8 mouse cellular contexts compared by ENCODE assay signal in genomic region chr9:21435777-21436635, GRCm38 (mm10). TPM values are rescaled to one million over a fixed set of nuclear protein-coding genes. Genes with fewer than 3 reads are reported as not detected.
DNase-seq lines count a peak whose midpoint lies in the region; ATAC-seq lines count a peak whose summit lies in the region.
"Had no signal": no experiment of that assay in that cellular context is flagged by ENCODE, and none has a peak within 500 bp of the region (broad histone marks: within the 10 kb centered on the region; RNA-seq: fewer than 3 reads in every experiment).

No protein-coding gene starts in this region.

- WGBS in limb, embryonic 15.5 days = 78% methylated on average over 7 of the region's 7 CpGs
- WGBS in limb, embryonic 10.5 days = 92% methylated on average over 7 of the region's 7 CpGs

- no peaks in the 10 kb centered on the region for H3K9me3 ChIP-seq in limb, embryonic 15.5 days
- H3K9me3 ChIP-seq in limb, embryonic 10.5 days (replicated peaks) = no peaks in the 10 kb centered on the region
- H3K9me3 ChIP-seq: forebrain, embryonic 12.5 days had no signal

- H3K27me3 ChIP-seq in limb, embryonic 15.5 days = no peaks in the 10 kb centered on the region
- no peaks in the 10 kb centered on the region for H3K27me3 ChIP-seq in limb, embryonic 10.5 days (ENCODE audit: low read depth, poor library complexity, severe bottlenecking)
- H3K27me3 ChIP-seq: forebrain, embryonic 12.5 days had no signal

- H3K27ac ChIP-seq in limb, embryonic 15.5 days = peak overlapping the region; percentile 47; the same call in 1 of the 2 replicates
- no peak overlapping the region for H3K27ac ChIP-seq in limb, embryonic 10.5 days
- H3K27ac ChIP-seq: forebrain, embryonic 12.5 days had no signal

- ATAC-seq in limb, embryonic 15.5 days (ENCODE audit: insufficient number of reproducible peaks, low FRiP score, low TSS enrichment, low read depth) = no peak
- peak; percentile 88 for ATAC-seq in granulocyte monocyte progenitor cell, adult 5-6 weeks (replicated peaks; ENCODE audit: poor library complexity, severe bottlenecking)

- peaks cover 24% of the 10 kb centered on the region for H3K4me1 ChIP-seq in limb, embryonic 15.5 days
- H3K4me1 ChIP-seq in limb, embryonic 10.5 days = peaks cover 2% of the 10 kb centered on the region

- H3K36me3 ChIP-seq in limb, embryonic 15.5 days = no peaks in the 10 kb centered on the region
- no peaks in the 10 kb centered on the region for H3K36me3 ChIP-seq in limb, embryonic 10.5 days
- H3K36me3 ChIP-seq: forebrain, embryonic 12.5 days had no signal

- H3K9ac ChIP-seq in limb, embryonic 15.5 days = no peak overlapping the region
- H3K9ac ChIP-seq: forebrain, embryonic 12.5 days had no signal

- no peak for DNase-seq in limb, embryonic 10.5 days (ENCODE audit: low spot score)
- DNase-seq in lung, postnatal 4 days = peak; percentile 47 to 63
- peak; percentile 83 for DNase-seq in thymus, postnatal 25 days
- no peak for DNase-seq in urinary bladder, postnatal 25 days (ENCODE audit: low spot score)
- no peak for DNase-seq in left cerebral cortex, postnatal 25 days (ENCODE audit: low spot score in 2 of 2)

- intact Hi-C loops in left cerebral cortex, postnatal 25 days (cut with DNase I) = no loop called here

- H3K4me3 ChIP-seq in limb, embryonic 15.5 days = no peak overlapping the region
- H3K4me3 ChIP-seq in limb, embryonic 10.5 days = no peak overlapping the region
- H3K4me3 ChIP-seq: forebrain, embryonic 12.5 days had no signal

- no peak overlapping the region for H3K4me2 ChIP-seq in limb, embryonic 15.5 days
- H3K4me2 ChIP-seq: forebrain, embryonic 12.5 days had no signal

RNA-seq across cellular contexts. Expression of gene Dnm2, which starts 11.3 kb away (rescaled TPM):
- 76.1 and 84.4 TPM in 2 replicates for polyA plus RNA-seq in limb, embryonic 15.5 days (2015; fragmentation: Nextera tagmentation; extraction: Ambion mirVana)
- polyA plus RNA-seq in limb, embryonic 10.5 days (2016; fragmentation: Nextera tagmentation; extraction: Ambion mirVana) = 71.7 and 79.7 TPM in 2 replicates
- total RNA-seq in granulocyte monocyte progenitor cell, adult 5-6 weeks (2014; fragmentation: Nextera tagmentation) = 76.9 and 91.2 TPM in 2 replicates
- 87.7 and 113 TPM in 2 replicates for total RNA-seq in granulocyte monocyte progenitor cell, adult 5-6 weeks (2017)
- total RNA-seq in left cerebral cortex, postnatal 25 days (2021) = 10 to 100 TPM; 55.5 to 63.4 TPM

RNA-seq across cellular contexts. Expression of gene Qtrt1, which starts 24.4 kb away (rescaled TPM):
- 42.3 and 45.0 TPM in 2 replicates for polyA plus RNA-seq in limb, embryonic 15.5 days (2015; fragmentation: Nextera tagmentation; extraction: Ambion mirVana)
- 66.2 and 79.0 TPM in 2 replicates for polyA plus RNA-seq in limb, embryonic 10.5 days (2016; fragmentation: Nextera tagmentation; extraction: Ambion mirVana)
- 40.4 and 45.7 TPM in 2 replicates for total RNA-seq in granulocyte monocyte progenitor cell, adult 5-6 weeks (2014; fragmentation: Nextera tagmentation)
- total RNA-seq in granulocyte monocyte progenitor cell, adult 5-6 weeks (2017) = 21.2 and 34.9 TPM in 2 replicates
- total RNA-seq in left cerebral cortex, postnatal 25 days (2021) = 10 to 100 TPM; 22.2 to 30.7 TPM

Comparison
In these comparisons a context has a peak if more than half of its experiments do, and no peak if none do; other contexts are left out.
1. DNase-seq: peak in lung, postnatal 4 days (2 of 2) and thymus, postnatal 25 days (single experiment); none in limb, embryonic 10.5 days (single experiment), urinary bladder, postnatal 25 days (single experiment) and left cerebral cortex, postnatal 25 days (0 of 2).